Mouse (Mus musculus) testis, postnatal 10 days (tissue): ENCODE data around the gene Gm9844.

Source experiments
- DNase-seq: peaks from one replicate; pipeline ENCODE4 v3.0.0; 2021; ENCODE audit warnings: low spot score

Gm9844 gene

DNA sequence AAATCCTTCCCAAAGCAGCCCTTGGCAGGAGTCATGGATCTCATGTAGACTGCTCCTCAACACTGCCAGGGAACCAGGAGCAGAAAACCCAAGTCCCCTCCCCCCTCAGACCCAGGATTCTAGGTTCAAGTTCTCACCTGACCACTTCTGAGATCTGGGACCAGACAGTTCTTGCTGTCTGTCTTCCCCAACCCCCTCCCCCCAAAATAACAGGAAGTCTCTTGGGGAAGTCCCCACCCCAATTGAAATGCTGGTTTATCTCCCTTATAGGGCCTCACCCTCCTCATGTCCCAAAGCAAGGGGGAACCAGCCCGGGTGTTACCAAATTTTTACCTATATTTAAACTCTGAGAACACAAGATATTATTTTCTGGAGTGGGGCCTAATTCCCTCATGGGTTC is 39.8 kb downstream of the Gm9844 start:
- DNase-seq: no peak

DNA sequence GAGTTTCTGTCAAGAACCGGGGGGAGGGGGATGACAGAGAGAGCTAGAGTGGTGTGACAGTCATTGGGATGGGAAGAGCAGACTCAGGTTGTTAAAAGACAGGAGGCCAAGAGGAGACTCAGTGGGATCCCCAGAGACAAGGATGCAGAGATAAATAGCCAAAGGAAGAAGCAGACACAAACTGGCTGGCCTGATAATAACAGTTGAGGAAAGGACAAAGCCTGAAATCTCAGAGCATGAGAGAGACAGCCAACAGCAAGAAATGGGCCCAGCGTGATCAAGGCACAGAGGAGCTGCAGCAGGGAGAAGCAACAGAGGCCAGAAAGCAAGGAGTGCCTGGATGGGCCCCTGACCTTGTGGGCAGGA is 40.2 kb downstream of the Gm9844 start:
- DNase-seq: no peak

DNA sequence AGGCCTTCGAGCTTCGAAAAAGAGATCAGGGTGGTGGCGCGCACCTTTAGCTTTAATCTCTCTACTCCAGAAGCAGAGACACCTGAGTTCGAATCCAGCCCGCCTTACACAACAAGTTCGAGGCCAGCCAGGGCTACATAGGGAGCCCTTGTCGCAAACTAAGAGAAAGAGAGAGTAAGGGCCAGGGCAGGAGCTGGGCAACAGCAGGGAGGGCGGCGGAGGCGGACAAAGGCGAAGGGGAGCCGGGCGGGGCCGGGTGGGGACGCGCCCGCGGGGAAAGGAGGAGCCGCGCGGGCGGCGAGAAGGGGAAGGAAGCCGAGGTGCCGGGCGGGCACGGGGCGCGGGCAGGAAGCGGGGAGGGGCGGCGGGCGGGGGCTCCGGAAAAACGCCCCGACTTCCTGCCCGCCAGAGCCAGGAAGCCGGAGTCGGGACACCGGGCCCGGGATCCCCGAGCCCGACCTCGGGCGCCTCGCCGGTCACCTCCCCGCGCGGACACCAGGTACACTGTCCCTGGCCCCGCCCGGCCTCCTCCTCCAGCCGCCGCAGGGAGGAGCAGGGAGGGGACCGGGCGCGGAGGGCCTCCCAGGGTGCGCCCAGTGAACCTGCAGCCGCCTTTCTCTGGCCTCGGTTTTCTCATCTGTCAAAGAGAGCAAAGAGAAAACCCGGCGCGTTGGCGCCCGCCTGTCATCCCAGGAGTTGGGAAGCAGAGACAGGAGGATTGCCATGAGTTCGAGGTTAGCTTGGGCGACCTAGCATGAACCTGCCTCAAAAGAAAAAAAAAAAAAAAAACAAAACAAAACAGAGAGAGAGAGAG is 40.8 kb downstream of the Gm9844 start, which contains the start of gene Arhgef1:
TSS of gene Arhgef1 (plus strand) at position 283 of the 814 bp plus-strand sequence.
- DNase-seq: peak; percentile 73

DNA sequence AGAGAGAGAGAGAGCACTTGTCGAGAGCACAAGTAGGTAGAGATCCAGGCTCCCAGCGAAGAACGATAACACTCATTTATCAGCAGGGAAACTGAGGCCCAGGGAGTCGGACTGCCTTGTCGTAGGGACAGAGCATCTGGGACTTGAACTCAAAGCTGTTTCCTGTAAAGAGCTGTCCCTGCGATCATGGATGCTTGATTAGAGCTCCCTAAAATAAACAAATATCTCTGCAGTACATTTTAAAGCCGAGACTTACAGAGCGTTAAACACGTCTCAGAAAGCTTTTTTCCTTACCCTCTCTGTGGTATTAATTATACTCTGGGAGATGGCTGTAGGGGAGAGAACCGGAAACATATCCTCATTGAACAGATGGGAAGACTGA is 41.4 kb downstream of the Gm9844 start:
- no peak for DNase-seq

DNA sequence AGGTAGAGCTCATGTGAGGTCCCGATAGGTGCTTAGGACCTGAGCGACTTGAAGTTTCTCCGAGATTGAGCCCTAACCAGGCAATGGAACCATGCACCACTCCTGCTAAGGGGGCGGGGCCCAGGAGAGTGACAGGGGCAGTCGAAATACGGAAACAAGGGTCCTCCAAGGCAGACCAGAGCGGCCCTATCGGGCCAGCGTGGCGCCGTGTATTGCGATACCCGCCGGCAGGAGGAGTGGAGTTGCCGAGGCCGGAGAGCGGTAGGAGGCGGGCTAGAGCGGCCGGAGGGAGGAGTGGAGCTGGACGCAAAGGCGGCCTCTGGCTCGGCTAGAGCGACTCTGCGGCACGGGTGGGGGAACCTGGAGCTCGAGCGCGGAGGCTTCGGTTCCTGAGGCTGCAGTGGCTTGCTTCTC is 42.1 kb downstream of the Gm9844 start:
- DNase-seq: peak; percentile 96

DNA sequence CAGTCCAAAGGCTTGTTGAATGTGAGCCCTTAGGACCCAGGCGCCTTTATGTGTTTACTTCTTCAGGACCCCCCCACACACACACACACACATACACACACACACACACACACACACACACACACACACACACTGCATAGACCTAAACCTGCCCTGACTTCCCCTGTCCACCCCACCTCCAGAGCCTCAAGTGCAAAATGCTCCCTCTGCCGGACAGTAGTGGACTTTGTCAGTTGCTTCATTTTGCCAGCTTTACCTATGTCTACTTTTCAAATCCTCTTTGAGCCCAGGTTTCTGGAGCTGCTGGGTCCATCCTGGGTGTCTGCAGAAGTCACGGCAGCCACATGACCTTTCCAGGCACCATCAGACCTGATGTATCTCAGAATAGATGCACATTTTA is 42.9 kb downstream of the Gm9844 start:
- DNase-seq: peak; percentile 73

DNA sequence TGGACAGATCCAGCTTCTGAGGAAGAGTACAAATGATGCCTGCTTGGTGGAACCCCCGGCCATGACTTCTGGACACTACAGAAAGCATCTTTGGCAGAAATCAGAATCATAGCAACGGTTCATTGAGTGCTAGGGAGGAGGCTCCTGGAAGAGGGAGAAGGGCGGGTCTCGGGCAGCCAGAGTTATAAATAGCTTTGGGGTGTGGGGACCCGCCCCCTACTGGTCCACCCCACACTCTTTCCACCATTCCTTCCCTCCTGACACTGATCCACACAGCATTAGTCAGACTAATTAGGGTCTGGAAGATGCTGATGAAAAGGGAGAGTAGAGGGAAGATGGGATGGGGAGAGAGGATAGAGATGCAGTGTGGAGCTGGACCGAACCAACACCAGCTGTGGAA is 44.5 kb downstream of the Gm9844 start:
- DNase-seq: no peak

DNA sequence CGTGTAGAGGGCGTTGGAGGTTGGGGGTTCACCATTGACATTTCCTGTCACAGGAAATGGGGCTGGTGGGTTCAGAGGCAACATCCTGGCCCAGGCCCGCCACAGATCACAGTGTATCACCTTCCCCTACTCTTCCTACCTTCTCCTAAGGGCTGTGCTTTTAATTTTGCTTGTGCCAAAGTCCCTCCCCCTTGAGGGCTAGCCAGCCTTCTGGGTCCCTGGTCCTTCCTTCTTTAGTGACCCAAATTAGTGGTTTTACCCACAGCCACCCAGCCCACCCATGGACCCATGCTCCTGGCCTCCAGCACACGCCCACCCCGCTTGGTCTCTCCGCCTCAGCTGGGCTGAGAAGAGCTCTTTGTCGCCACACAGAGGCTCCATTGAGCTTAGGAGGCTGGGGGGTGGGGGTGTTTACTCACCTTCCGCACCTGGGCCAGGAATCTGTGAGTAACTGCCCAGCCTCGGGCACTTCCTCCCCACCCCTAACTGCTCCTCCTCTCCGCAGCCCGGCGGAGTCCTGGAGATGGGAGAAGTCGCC is 45.3 kb downstream of the Gm9844 start:
- no peak for DNase-seq
